Mouse (Mus musculus): ENCODE results near the gene Man2c1. TPM values are rescaled to one million over a fixed set of nuclear protein-coding genes. Genes with fewer than 3 reads are reported as not detected.
A peak's percentile ranks its signal among the peaks of the same experiment; 100 is the strongest.

The Man2c1 gene
- total RNA-seq (2021): 100 to 1,000 TPM; 145 to 168 TPM

DNA sequence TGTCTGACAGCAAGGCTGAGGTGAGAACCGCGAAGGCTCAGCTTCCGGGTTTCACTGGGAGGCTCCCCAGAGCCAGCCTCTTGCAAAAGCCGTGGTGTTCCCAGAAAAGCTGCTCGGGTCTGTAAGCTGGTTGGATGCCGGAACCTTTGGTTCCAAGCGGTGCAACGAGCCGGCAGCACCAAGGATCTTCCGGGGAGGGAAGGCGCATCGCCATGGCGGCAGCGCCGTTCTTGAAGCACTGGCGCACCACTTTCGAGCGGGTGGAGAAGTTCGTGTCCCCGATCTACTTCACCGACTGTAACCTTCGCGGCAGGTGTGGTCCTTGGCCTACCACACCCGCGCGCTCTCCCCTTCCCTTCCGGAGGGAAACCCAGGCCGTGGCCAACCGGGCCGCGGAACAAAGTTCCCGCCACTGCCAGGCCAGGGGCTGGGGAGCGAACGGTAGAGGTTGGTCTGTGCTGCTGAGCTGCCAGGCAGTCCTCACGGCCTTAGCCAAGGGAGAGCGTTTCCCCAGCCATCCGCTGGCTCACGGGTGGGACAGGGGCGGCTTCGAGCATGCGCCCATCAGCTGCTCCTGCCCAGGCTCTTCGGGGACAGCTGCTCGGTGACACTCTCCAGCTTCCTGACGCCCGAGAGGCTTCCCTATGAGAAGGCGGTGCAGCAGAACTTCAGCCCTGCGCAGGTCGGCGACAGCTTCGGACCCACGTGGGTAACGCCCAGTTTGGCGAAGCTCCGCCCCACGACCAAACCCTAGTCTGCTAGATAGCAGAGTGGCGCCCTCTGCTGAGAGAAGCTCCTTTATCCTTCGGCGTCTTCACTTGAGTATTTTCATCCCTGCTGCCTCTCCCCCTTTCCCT lies at the start of gene Man2c1:
Gene Man2c1 (plus strand): TSS at position 114 of the 857 bp plus-strand sequence.
- peak; percentile 88 to 91 for DNase-seq

DNA sequence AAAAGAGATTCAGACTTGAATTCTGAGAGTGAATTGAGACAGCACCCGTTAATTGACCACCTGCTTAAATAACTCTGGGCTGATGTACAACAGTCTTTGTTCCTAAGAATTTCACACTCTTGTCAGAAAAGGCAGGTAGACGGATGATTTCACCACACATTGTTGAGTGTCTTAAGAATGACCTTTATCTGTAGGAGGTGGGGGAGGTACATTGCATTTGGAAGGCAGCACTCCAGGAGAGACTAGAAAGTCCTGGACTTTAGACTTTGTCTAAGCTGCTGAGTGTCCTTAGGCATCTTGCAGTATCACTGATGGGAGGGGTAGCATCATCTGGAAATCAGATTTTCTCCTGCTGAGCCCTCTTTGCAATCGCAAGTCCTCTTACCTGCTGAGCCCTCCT lies 48.3 kb upstream of the Man2c1 start:
- no peak for DNase-seq

GRCm38 (mm10) chr9:57117261-57117755 lies 13.2 kb upstream of the Man2c1 start:
- no peak for DNase-seq

- no peak for DNase-seq
These were observed 849 bp upstream of the Man2c1 start for GRCm38 (mm10) chr9:57129641-57130040.

GRCm38 (mm10) chr9:57137246-57137645 lies 6.8 kb downstream of the Man2c1 start:
- DNase-seq: no peak

DNA sequence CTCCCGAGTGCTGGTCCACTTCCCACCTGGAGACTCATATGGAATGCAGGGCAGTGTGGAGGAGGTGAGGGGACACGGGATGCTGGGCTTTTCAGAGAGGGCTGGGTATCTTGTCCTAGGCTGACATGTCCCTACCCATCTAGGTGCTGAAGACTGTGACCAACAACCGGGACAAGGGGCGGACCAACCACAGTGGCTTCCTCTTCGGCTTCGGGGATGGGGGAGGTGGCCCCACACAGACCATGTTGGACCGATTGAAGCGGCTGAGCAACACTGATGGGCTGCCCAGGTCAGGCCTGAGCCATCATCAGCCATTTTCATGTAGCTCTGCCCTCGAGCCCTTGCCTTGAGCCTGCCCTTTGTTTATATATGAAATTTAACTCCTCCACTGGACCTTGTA lies 7.3 kb downstream of the Man2c1 start:
- no peak for DNase-seq

- DNase-seq: no peak
These were observed 8.0 kb downstream of the Man2c1 start for GRCm38 (mm10) chr9:57138507-57138906.

- DNase-seq: no peak
These were observed 8.6 kb downstream of the Man2c1 start for GRCm38 (mm10) chr9:57139110-57139509.

- no peak for DNase-seq
These were observed 9.1 kb downstream of the Man2c1 start for GRCm38 (mm10) chr9:57139571-57139970.

DNA sequence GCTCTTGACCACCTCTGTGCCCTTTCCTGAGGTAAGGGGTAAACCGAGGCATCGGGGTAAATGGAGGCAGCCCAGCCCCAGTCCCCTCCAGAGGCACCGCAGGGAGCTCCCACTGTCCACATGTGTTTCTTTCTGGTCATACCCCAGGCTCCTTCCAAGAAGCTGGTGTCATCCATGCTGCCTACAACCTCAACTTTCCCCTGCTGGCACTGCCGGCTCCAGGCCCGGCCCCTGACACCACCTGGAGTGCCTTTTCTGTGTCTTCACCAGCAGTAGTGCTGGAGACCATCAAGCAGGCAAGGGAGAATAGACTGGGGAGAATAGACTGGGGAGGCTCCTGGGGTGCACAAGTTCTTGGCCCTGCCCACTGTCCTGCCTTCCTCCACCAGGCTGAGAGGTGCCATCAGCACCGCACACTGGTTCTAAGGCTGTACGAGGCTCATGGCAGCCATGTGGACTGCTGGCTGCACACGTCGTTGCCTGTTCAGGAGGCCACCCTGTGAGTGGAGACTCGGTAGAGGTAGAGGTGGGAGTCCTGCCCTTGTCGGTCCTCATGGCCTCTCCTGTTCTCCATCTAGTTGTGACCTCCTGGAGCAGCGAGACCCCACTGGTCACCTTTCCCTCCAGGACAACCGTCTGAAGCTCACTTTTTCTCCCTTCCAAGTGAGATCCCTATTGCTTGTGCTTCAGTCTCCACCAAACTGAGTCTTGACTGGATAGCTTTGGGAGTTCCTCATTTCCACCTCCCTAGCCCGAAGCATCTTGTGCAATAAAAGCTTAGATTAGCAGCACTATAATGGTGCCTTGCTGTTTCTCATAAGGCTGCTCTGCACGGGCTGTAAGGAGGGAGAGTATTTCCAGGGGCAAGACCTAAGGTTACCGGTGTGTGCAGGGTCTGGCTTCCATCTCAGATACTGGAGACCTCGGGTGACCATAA lies 11.2 kb downstream of the Man2c1 start:
- no peak for DNase-seq

- DNase-seq: no peak
These were observed 12.7 kb downstream of the Man2c1 start for GRCm38 (mm10) chr9:57143212-57143611.

- DNase-seq: no peak
These were observed 14.3 kb downstream of the Man2c1 start for GRCm38 (mm10) chr9:57144830-57145229.

DNA sequence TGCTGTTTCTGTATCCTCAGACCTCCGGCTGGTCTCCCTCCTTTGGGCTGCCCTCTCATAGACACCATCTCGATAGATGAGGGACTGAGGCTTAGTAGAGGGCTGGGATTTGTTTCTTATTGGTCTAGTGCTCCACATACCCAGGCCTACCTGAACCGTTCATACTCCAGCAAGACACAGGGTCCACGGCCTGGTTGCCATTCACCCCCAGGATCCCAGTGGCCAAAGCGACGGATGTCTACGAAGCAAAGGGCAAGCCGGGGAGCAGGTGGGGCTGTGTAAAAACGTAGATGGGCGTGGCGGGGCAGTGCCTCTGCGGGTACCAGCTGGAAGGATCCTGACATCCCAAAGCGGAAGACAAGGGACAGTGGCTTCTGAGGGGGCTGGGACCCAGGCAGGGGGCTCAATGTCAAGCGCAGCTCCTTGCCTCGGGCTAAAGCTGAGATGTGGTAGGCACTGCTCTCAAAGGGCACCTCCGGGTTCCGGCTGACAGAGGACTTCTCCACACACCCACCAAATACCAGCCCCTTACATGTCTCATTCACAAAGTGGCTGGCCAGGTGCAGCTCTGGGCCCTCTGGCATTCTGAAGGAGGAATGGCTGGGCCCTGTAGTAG lies 16.1 kb downstream of the Man2c1 start:
- no peak for DNase-seq

DNA sequence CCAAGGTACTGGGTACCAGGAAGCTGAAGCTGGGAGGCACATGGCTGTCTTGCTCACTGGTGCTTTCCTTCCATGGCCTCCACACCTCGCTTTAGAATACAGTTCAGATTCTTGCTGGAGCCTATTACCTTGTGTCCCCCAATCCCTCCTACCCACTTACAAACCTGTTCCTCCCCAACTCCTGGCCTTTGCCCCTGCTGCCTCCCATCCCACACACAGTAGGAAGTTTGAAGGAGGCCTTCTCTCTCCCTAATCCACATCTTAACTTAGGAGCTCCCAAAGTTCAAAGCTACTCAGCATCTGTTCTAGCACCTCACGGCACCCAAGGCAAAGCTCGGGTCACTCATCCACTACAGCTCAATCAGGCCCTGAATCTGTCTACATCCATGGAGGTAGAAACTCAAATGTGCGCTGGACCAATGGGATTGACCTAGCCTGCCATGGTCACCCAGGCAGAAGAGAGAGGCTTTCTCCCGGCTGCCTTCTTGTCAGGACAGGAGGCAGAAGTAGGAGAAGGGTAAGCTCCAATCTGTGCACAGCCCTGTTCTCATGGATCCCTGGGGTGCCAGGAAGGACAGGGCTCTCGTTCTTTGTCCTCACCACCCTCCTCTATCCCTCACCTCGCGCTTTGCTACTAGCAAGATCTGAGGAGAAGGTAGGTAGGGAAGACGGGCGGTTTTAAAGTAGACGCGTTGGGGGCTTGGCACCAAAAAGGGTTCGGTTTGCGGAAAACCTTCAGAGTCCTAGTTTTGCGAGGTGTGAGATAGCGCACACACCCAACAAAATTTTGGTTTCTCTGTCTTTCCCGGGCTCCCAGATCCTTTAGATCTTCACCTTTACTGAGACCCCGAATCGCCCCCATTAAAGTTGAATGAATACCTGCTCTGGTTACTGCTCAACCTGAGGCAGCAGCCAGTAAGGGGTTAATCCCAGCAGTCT lies 17.0 kb downstream of the Man2c1 start:
- DNase-seq: no peak

DNA sequence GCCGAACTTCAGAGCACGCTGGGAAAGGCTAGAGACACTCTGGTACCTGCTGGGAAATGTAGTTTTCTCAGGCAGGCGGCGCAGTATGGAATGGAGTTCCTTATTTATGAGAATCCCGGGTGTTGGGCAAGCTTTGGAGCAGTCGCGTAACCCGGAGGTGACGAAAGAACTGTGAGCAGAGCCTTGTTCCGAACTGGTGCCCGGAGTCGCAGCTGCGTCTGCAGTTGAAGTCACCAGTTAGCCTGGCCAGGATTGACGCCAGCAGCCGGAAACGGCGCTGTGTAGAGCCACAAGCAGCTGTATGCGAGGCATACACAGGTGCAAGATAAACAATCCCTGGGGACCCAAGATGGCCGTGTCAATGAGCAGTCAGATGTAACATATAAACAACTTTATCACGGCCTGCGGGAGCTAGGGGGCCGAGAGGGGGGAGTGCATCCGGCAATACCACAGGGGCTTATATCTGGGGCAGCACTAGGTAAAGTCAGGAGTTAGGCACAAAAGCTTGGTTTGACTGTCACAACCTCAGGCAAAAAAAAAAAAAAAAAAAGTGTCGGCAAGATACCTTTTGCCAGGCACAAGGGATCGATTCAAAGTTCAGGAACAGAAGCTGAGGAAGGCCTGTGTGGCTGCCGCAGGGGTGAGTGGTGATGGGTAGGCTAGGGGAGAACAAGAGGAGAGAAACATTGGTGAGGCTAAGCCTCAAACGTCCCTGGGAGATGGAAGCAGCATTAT lies 17.8 kb downstream of the Man2c1 start, which contains the start of gene Neil1:
Gene Neil1 (minus strand): TSS at position 162 of the 735 bp plus-strand sequence.
- peak; percentile 86 to 89 for DNase-seq

DNA sequence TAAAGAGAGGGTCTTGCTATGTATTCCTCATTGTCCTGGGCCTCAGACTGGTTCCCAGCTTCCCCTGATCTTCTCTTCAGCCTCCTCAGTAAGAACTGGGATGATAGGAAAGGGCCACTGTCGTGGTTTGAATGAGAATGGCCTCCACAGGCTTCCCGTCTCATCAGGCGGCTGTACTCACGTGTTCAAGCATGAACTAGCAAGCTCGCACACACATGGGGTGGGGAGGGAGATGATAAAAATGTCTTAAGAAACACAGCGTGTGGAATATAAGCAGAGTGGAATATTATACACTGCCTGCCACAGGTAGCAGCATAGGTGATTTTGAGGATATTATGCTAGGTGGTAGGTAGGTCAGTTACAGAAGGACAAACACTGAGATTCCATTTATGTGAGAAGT lies 18.5 kb downstream of the Man2c1 start:
- DNase-seq: no peak

DNA sequence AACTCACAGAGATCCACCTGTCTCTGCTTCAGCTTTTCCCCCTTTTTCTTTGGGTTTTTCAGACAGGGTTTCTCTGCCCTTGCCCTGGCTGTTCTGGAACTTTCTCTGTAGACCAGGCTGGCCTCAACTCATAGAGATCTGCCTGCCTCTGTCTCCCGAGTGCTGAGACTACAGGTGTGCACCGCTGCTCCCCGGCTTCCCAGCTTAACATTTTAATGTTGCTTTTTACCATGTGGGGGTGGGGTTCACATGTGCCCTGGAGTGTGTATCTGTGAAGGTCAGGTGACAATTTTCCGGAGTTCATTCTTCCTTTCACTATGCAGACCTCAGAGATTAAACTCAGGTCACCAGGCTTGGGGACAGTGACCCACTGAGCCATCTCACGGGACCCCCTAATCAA lies 19.7 kb downstream of the Man2c1 start:
- DNase-seq: no peak

- DNase-seq: no peak
These were observed 21.8 kb downstream of the Man2c1 start for GRCm38 (mm10) chr9:57152331-57152730.

GRCm38 (mm10) chr9:57156383-57156782 lies 25.9 kb downstream of the Man2c1 start:
- no peak for DNase-seq

DNA sequence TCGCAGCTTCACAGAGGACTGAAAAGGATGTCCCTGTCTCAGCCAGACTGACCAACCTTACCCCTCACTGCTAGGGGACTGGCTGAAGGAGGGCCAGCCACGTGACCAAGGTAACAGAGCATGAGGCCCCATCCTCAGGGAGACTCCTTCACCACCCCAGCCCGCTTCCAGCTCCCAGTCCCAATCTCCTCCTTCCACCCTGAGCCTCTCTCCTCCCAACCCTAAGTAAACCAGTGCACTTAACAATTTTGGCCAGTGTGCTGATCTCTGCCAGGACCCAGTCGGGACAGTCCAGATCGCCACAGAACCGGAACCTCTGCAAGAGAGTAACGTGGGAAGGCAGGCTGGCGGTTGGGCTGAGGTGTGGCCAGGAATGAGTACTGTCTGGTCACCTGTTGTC lies 26.3 kb downstream of the Man2c1 start:
- no peak for DNase-seq

DNA sequence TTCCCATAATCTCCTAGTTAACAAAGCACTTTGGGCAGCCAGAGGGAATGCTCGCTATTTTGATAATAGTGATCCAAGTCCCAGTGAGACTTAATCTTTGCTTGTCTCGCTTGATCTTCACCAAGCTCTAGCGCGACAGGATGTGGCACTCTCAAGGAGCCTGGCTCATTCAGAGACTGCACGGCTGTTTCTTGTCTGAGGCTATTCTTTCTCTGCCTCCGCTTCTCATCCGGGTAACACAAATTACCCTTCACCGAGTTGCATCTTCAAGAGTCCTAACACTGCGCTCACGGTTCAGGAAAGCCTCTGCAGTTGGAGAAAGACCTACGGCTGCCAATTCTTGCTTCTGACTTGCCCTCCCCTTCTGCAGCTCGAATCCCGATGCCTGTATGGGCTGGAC lies 27.0 kb downstream of the Man2c1 start:
- DNase-seq: no peak

Data from layer of hippocampus, postnatal 36 days (tissue).